Comparison of ENCODE assay signal across 8 mouse cellular contexts in genomic region chr4:59278410-59278809, GRCm38 (mm10).
DNase-seq lines count a peak whose midpoint lies in the region; ATAC-seq lines count a peak whose summit lies in the region.
"Had no signal": no experiment of that assay in that cellular context is flagged by ENCODE, and none has a peak within 500 bp of the region (broad histone marks: within the 10 kb centered on the region; RNA-seq: fewer than 3 reads in every experiment).

No protein-coding gene starts in this region.

- peak; percentile 77 for DNase-seq in c-Kit-positive CD71-positive TER-119-negative erythroid progenitor cells, embryonic 14.5 days (ENCODE audit: low read depth)
- DNase-seq in thymus, adult 18-20 months: peak; percentile 21 to 60
- DNase-seq in ovary, adult 18-20 months (ENCODE audit: low spot score): no peak
- no peak for DNase-seq in right cerebral cortex, postnatal 4 days
- no peak for DNase-seq in adrenal gland, postnatal 4 days (ENCODE audit: low spot score in 2 of 2)
- DNase-seq: cerebellum, adult 2 months had no signal

- ATAC-seq in CD4-positive, CD25-positive, alpha-beta regulatory T cell, adult 4 months: peak; percentile 76
- peak; percentile 68 for ATAC-seq in megakaryocyte, adult 5-6 weeks (ENCODE audit: poor library complexity, severe bottlenecking)

Comparison
In these comparisons a context has a peak if more than half of its experiments do, and no peak if none do; other contexts are left out.
1. DNase-seq: peak in c-Kit-positive CD71-positive TER-119-negative erythroid progenitor cells, embryonic 14.5 days (single experiment) and thymus, adult 18-20 months (2 of 2); none in ovary, adult 18-20 months (single experiment), right cerebral cortex, postnatal 4 days (single experiment) and adrenal gland, postnatal 4 days (0 of 2).